Mouse (Mus musculus): ENCODE results near the gene Strip1. TPM values are rescaled to one million over a fixed set of nuclear protein-coding genes. Genes with fewer than 3 reads are reported as not detected.

Gene Strip1
- polyA plus RNA-seq, 1 experiment from 2014 or later = 33.4 TPM

Other genes with a start within 250 kb of the Strip1 start
- gene Kcnc4, start 172.1 kb downstream of the Strip1 start, polyA plus RNA-seq (2015; fragmentation: Nextera tagmentation; extraction: Ambion mirVana) = not detected in 2 replicates
- 0.17 and 0.33 TPM in 2 replicates for gene Slc6a17, start 113.7 kb downstream of the Strip1 start, polyA plus RNA-seq (2015; fragmentation: Nextera tagmentation; extraction: Ambion mirVana)
- not detected in 2 replicates for gene Ubl4b, start 76.6 kb downstream of the Strip1 start, polyA plus RNA-seq (2015; fragmentation: Nextera tagmentation; extraction: Ambion mirVana)
- gene Alx3, start 36.7 kb downstream of the Strip1 start, polyA plus RNA-seq (2015; fragmentation: Nextera tagmentation; extraction: Ambion mirVana) = 0.44 and 0.54 TPM in 2 replicates
- gene Gm10961, start 372 bp downstream of the Strip1 start, polyA plus RNA-seq (2015; fragmentation: Nextera tagmentation; extraction: Ambion mirVana) = not detected in 2 replicates
- 39.2 and 43.9 TPM in 2 replicates for gene Ahcyl1, start 64.9 kb upstream of the Strip1 start, polyA plus RNA-seq (2015; fragmentation: Nextera tagmentation; extraction: Ambion mirVana)
- gene Csf1, start 128.8 kb upstream of the Strip1 start, polyA plus RNA-seq (2015; fragmentation: Nextera tagmentation; extraction: Ambion mirVana) = 6.0 and 6.5 TPM in 2 replicates
- 0.12 and 0.13 TPM in 2 replicates for gene Eps8l3, start 245.5 kb upstream of the Strip1 start, polyA plus RNA-seq (2015; fragmentation: Nextera tagmentation; extraction: Ambion mirVana)